Mouse (Mus musculus): Measurements from ENCODE around the gene Bnc2.

Gene Bnc2

GRCm38 (mm10) chr4:84507551-84507950 lies 167.5 kb downstream of the Bnc2 start:
- DNase-seq (ENCODE audit: low read depth), result no peak

GRCm38 (mm10) chr4:84502581-84503269 lies 172.3 kb downstream of the Bnc2 start:
- no peak for DNase-seq (ENCODE audit: low read depth)

GRCm38 (mm10) chr4:84500796-84501349 lies 174.2 kb downstream of the Bnc2 start:
- DNase-seq (ENCODE audit: low read depth), result no peak

- DNase-seq (ENCODE audit: low read depth), result no peak
Measured at GRCm38 (mm10) chr4:84500259-84500658, 174.8 kb downstream of the Bnc2 start.

GRCm38 (mm10) chr4:84498469-84498868 lies 176.6 kb downstream of the Bnc2 start:
- DNase-seq (ENCODE audit: low read depth), result no peak

GRCm38 (mm10) chr4:84488323-84488722 lies 186.8 kb downstream of the Bnc2 start:
- no peak for DNase-seq (ENCODE audit: low read depth)

GRCm38 (mm10) chr4:84482680-84483079 lies 192.4 kb downstream of the Bnc2 start:
- no peak for DNase-seq (ENCODE audit: low read depth)

- no peak for DNase-seq (ENCODE audit: low read depth)
Measured at GRCm38 (mm10) chr4:84472643-84473042, 202.4 kb downstream of the Bnc2 start.

GRCm38 (mm10) chr4:84470106-84470885 lies 204.8 kb downstream of the Bnc2 start:
- DNase-seq (ENCODE audit: low read depth), result no peak

GRCm38 (mm10) chr4:84469400-84469799 lies 205.7 kb downstream of the Bnc2 start:
- DNase-seq (ENCODE audit: low read depth), result no peak

GRCm38 (mm10) chr4:84467722-84468121 lies 207.4 kb downstream of the Bnc2 start:
- DNase-seq (ENCODE audit: low read depth), result no peak

- DNase-seq (ENCODE audit: low read depth), result no peak
Measured at GRCm38 (mm10) chr4:84458218-84458560, 216.9 kb downstream of the Bnc2 start.

- DNase-seq (ENCODE audit: low read depth), result no peak
Measured at GRCm38 (mm10) chr4:84457512-84458217, 217.4 kb downstream of the Bnc2 start.

- no peak for DNase-seq (ENCODE audit: low read depth)
Measured at GRCm38 (mm10) chr4:84456853-84457249, 218.2 kb downstream of the Bnc2 start.

GRCm38 (mm10) chr4:84456198-84456852 lies 218.8 kb downstream of the Bnc2 start:
- DNase-seq (ENCODE audit: low read depth), result no peak

- no peak for DNase-seq (ENCODE audit: low read depth)
Measured at GRCm38 (mm10) chr4:84454493-84454892, 220.6 kb downstream of the Bnc2 start.

- DNase-seq (ENCODE audit: low read depth), result no peak
Measured at GRCm38 (mm10) chr4:84453586-84453985, 221.5 kb downstream of the Bnc2 start.

GRCm38 (mm10) chr4:84452642-84453041 lies 222.4 kb downstream of the Bnc2 start:
- no peak for DNase-seq (ENCODE audit: low read depth)

GRCm38 (mm10) chr4:84449246-84450005 lies 225.6 kb downstream of the Bnc2 start:
- DNase-seq (ENCODE audit: low read depth), result no peak

GRCm38 (mm10) chr4:84433324-84433723 lies 241.8 kb downstream of the Bnc2 start:
- DNase-seq (ENCODE audit: low read depth), result no peak

All from c-Kit-positive CD71-positive TER-119-negative erythroid progenitor cells, embryonic 14.5 days (primary cell).